Mouse (Mus musculus) CD4-positive, CD25-positive, alpha-beta regulatory T cell, adult 4 months (primary cell): ENCODE data around the gene Espnl. TPM values are rescaled to one million over a fixed set of nuclear protein-coding genes. Genes with fewer than 3 reads are reported as not detected.

ENCODE experiments used
- ATAC-seq: one replicate; pipeline ENCODE4 v1.8.0; 2017
- polyA plus RNA-seq, 2 experiments: library from polyadenylated mRNA; unstranded; fragments of 100-300 nt; shearing (Covaris generic); gene quantifications; one replicate each; pipeline ENCODE4 v1.2.1; 2017

Gene Espnl
- polyA plus RNA-seq, 2 experiments from 2014 or later: not detected

DNA sequence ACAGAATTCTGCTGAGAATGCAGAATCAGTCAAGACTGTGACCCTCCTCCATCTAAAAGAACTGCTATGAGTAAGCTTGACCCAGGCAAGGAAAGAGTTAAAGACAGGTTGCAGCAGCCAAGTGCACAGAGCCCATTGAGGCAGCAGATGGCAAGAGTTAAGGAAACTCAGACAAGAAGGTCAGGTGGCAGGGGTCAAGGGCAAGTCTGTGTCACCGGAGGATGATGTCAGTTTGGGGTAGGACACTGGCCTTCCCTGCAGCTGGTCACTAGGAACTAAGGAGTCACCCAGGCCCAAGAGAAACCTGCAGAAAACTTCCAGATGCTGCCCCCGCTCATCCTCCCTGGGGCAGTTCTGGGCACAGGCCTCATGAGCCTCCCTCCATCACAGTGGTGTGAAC is 2.8 kb downstream of the Espnl start:
- no peak for ATAC-seq

DNA sequence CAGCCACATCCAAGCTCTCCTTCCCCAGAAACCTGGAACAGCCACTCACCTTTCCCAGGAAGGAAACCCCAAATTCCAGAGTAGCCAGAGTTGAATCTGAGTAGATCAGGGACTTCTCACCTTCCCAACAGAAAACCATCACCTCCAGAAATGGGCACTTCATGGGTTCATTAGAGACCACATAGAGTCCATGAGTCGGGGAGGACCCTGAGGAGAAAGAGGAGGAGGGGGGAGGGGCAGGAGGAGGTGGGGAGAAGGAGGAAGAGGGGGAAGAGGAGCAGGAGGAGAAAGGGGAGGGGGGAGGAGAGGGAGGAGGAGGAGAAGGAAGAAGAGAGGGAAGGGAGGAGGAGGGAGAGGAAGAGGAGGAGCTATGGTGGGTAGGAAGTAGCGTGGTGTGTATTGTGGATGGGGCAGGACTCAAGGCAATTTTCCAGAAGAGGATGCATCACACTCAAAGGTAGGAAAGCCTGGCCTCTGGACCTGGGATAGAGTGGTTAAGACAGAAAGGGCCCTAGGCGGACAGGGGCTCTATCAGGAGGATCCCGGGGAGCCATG is 3.7 kb downstream of the Espnl start:
- no peak for ATAC-seq

DNA sequence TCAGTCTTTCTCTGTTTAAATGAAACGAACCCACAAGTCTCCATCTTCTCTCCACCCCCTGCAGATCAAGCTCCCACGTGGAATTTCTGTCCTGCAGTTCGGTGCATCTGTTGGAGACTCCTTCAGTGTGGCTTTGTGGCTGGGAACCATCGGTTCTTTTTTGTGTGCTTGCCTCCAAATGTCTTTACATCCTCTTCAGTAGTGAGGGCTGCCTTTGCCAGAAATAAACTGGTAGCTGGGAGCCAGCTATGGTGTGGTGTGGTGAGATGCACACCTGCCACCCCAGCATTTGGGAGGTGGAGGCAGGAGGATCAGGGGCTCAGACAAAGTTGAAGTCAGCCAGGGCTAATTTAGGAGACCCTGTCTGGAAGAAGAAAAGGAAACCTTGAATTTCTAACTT is 10.2 kb downstream of the Espnl start:
- ATAC-seq: no peak

DNA sequence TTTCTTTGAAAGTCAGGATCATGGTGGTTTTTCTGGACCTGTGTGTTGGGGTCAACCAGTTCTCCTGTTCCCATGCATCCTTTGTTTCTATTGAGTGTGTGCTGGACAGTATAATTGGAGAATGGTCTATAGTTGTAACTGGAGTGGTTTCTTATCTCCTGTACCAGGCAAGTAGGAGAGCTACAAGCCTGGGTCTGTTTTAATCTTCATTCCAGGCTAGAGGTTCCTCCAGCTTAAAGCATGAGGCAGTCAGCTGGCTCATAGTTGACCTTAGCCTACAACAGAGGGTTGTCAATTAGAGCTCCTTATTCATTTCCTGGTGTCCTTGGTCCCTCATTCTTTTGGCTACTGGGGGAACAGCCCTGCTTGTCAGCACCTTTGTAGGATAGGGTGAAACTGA is 11.7 kb downstream of the Espnl start:
- ATAC-seq: no peak

DNA sequence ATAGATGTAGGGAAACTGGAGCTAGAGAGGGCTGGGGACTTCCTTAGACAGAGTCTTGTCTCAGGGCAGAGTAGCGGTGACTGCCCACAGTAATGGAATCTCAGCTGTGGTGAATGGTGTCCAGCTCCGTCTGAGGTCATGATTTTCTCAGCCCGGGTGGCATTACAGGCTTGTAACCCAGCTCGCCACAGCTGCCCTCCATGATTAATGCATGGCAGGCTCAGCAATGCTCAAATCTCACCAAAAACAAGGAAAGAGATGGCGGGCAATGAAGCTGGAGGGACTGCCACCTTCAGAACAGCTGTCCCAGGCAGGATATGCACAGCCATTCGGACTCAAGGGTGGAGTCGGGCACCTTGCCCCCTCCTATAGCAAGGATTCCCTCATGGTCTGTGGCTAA is 15.5 kb downstream of the Espnl start:
- ATAC-seq: no peak

DNA sequence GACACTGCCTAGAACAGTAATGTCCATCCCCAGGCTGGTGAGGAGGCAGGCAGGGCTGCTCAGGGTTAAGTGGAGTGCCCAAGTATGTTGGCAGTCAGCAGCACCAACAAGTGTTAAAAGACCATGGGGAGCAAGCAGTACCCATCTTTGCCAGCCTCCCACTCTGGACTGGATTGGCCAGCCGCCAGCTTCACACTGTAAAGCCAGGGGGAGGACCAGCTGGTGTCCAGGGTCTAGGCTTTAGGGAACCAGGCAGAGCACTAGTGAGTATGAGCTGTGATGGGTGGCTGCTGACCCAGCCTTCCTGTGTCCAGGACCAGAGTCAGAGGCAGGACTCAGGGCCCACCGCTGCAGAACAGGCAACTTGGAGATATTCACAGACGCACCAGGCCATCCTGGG is 22.1 kb downstream of the Espnl start:
- ATAC-seq: no peak

DNA sequence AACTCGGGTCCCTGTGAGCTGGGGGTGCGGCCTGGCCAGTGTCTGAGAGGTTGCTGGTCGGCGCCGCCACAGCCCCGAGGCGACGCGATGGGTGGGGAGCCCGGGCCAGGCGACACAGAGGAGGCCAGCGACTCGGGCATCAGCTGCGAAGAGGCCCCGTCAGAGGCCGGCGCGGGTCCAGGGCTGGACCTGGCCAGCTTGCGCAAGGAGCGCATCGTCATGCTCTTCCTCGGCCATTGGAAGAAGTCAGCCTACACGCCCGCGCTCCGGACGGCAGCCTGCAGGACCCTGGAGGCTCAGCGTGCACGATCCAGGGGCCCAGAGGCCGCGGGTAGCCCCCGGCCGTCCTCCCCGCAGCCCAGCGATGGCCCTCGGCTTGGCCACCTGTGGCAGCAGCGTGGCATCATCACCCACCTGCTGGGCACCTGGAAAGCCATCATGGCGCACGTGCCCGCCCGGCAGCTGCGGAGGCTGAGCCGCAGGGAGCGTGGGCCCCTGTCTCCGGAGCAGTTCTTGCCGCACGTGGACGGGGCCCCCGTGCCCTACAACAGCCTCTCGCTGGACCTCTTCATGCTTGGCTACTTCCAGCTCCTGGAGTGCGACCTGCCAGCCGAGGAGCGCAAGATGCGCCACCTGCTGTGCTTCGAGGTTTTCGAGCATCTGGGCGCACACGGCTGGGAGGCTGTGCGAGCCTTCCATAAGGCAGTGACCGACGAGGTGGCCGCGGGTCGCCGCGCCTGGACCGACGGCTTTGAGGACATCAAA is 23.2 kb downstream of the Espnl start:
- no peak for ATAC-seq

DNA sequence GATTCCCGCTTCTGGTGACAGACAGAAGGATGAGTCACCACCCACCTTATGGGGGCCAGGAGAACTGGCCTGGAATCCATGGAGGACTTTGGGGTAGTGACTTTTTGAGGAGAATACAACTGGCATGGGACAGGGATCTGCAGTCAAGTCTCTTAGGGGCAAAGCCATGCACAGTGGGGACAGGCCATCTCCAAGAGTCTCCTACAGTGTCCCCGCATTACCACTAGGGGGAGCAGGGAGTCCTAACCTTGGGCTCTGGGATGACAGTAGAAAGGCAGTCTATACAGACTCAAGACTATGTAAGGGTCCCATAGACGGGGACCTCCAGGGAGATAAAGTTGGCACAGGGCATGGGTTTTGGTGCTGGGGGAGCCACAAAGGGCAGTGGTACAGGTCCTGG is 25.0 kb downstream of the Espnl start:
- peak; percentile 74 for ATAC-seq

DNA sequence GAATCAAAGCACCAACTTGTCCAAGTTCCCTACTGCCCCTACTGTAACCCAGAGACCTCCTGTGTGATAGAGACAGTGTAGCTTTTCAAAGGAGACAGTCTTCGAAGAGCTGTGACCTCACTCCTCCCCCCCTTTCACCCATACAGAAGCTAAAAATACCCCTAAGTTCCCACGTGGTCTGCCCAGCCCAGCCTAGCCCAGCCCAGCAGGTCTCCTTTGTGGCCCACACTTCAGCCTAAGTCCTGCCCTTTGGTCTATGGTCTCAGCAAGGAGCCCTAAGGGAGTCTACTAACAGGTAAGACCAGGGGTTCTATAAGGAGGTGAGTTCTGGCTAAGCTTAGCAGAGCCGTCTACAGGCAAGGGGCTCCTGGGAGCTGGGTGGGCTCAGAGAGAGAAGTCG is 29.0 kb downstream of the Espnl start, which contains the start of gene Klhl30:
Klhl30 (plus strand) TSS at position 176 of the 400 bp plus-strand sequence.
- no peak for ATAC-seq

DNA sequence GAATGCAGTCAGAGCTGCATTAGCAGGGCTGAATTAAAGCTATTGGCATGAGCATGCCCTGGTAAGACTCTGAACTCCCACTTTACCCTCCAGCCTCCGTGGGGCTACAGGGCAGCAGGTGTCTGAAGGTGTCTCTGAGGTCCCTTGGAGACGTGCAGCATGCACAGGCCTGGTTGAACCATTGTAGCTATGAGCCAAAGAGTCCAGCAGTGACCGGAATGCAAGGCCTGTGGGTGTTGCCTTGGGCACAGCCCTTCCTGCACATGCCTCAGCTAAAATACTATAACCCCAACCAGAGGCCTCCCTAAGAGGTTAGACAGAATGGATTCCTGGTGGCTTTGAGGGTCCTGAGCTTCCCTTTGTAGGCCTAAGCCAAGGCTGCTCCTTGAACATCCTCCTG is 29.4 kb downstream of the Espnl start:
- no peak for ATAC-seq

DNA sequence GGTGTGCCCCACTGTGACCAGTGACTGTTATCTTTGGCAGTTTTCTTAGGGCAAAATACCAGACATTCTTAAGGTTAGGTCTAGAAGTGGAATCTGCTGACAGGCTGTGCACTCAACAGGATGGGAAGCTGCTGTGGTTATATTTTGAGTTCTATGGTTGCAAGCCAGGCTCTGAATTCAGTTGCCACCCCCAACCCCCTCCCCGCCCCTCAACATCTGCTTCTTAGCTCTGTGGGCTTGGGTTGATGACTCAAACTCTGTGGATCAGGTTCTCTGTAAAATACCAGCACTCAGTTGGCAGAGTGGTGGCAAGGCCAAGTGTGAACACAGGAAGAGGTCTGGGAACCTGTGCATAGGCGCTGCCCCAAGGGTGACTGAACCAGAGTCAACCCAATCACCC is 30.4 kb downstream of the Espnl start:
- ATAC-seq: no peak

DNA sequence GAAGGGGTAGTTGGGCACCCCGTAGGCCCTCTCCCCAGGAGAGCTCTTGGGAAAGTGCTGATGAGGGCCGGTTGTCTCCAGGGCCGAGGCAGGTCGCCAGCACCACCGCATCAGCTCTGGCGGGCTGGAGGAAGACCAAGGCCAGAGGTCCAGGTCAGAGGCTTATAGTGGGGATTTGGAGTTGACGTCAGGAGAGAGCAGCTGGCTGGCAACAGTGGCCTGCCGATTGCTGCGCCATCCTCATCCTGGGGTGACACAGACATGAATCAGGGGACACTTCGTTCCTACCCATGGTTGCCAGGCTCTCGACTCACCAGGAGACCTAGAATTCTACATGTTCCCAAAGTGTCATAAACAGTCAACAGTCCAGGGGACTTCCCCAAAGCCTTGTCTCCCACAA is 34.2 kb downstream of the Espnl start:
- ATAC-seq: no peak

DNA sequence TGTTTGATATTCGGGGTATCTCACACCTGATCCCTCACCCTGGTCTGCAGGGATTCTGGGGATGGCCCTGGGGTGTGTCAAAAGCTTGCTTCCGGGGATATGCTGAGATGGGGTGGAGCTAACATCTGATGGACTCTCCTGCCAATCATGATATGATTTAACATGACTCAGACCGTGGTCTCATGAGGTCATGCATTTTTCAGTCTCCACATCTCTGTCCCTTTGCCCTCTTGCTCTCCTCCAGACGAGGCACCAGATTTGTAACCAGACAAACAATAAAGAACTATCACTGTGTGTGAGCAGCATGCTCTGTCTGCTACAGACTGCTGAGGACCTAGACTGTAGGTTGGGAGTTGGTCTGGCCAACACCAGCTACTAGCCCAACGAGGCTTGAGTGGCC is 40.2 kb downstream of the Espnl start:
- ATAC-seq: no peak

DNA sequence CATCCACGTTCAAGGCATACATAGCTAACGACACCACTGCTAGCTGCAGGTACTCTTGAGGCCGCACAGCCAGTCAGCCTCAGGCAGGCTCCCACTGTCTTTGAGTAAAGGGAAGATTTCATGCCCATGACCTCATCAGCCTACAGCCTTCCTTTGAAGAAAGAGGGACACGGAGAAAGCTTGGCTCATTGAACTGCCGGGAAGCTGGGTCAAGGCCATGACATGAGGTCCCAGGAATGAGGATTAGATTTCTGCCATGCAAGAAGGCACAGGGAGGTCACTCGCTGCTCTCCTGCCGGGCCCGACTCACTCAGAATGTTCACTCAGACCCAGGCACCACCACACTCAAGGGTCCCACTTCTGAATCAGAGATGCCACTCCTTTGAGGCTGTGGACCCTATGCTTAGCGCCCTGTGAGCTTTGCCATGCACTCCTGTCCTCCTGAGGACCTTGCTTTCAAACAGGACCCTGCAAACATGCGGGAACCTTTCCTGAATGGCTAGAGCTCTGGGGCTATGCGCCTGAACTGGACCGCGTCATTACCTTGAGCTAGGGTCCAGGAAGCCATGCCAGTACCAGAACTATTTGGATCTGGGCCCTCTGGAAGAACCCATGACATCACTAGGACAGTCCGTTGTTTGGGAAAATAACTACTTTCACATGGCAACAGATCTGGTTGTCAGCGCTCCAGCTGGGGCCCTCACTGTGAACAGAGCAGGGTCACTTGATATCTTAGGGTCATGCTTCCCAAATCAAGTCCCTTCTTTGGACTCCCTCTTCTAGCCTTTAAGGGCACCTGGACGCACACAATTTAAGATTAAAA is 43.2 kb downstream of the Espnl start:
- ATAC-seq: no peak

DNA sequence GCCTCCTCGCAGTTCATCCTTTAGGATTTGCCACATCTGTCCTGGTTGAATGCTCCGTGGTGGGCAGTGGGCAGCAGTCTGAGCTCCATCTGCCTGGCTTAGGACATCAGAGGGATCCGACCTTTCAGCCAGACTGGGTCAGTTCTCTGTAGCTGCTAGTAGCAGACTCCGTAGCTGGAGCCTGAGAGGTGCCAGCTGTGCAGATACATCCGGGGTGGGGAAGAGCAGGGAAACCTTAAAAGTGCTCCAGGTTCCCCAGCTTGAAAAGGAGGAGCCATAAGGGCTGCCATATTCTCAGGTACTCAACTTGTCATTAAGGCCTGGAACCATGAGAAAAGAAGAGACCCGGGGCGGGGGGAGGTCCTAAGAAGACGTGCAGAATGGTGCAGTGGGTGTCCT is 43.9 kb downstream of the Espnl start:
- no peak for ATAC-seq

DNA sequence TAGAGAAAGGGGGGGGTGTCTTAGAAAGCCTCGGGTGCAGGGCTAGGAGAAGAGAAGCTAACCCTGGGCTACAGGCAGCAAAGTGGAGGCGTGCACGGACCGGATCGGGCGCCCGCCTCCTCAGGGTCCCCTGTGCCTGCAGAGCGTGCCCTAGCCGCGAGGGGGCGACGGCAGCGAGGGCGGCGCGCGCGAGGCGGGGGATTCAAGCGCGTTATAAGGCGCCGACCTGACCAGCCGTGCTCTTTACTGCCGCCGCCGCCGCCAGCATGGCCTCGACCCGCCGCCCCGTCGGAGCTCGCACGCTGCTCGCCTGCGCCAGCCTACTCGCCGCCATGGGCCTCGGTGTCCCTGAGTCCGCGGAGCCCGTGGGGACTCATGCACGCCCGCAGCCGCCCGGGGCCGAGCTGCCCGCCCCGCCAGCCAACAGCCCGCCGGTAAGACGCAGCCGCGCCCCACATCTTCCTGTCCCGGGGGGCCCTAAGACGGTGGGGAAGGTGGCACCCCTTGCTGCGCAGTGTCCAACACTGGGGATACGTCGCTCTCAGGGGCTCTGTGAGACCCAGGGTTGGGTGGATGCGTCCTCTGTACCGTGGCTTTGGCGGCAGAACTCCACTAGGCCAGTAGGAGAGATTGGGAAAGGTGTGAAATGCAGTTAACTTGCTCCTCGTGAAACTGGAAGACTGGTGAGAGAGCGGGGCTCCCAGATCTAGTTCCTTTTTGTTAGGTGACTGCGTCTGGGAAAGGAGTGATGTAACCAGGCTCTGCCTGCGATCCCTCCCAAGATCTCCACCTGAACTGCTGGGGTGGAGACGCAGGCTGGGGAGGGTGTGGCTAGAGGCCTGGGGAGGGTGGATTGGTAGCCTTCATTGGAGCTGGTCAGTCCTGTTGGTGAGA is 44.6 kb downstream of the Espnl start, which contains the start of gene Erfe:
Erfe (plus strand) TSS at position 216 of the 894 bp plus-strand sequence.
- ATAC-seq: peak; percentile 77

DNA sequence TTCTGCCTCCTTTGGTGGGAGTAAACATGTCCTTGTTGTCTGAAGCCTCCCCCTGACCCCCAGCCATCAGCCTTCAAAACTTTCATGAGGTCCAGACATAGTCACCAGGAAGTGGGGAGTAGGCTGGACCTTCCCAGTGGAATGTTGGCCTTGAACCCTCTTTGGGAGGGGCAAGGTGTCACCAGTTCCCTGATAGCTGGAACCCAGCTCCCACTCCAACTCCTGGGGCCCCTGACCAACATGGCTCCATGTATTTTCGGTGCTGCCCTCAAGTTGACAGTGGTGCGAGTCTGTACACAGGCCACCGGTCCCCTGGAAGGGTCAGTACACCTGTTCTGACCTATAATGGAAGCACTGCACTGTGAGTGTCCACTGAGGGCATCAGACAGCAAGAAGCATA is 45.4 kb downstream of the Espnl start:
- ATAC-seq: no peak

DNA sequence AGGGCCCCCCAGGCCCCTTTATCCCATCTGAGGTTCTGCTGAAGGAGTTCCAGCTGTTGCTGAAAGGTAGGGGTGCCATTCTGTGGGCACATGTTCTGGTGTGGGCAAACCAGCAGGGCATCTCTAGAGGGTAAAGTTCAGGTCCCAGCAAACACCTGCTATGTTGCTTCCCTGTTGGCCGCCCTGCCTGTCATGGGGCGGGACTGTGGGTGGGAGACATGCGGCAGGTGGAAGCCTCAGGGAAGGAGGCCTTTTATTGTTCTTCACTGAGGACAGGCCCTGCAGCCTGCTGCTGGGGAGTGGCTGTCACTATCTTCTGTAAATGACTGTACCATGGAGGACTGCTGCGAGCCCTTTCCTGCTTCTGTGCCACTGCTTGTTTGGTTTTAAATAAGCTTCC is 47.5 kb downstream of the Espnl start:
- ATAC-seq: no peak

DNA sequence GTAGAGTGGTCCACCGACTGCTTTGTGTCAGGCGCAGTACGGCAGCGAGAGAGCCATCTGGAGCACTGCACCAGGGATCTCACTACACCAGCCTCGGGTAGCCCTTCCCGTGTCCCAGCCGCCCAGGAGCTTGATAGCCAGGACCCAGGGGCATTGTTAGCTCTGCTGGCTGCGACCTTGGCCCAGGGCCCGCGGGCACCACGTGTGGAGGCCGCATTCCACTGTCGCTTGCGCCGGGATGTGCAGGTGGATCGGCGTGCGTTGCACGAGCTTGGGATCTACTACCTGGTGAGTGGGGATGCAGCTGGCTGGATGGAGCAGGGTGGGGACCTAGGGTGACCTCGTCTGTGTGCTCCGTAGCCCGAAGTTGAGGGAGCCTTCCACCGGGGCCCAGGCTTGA is 48.2 kb downstream of the Espnl start:
- ATAC-seq: no peak

DNA sequence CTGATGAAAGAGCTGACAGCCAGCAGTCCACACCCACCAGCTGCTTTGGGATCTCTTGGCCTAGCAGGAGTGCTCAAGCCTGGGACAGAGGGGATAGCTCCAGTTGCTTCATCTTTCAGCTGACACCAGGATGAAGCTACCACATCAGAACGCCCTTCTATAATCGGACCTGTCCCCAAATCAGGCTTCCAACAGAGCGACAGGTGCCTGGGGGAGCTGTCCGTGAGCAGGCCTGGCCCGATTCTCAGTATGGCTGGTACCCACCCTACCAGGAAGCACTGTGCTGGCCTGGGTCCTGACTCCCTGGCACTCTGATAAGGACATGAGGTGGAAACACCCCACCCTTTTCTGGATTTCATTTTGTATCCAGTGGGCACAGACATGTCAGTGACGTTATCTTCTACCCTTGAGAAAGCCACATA is 51.5 kb downstream of the Espnl start:
- no peak for ATAC-seq

DNA sequence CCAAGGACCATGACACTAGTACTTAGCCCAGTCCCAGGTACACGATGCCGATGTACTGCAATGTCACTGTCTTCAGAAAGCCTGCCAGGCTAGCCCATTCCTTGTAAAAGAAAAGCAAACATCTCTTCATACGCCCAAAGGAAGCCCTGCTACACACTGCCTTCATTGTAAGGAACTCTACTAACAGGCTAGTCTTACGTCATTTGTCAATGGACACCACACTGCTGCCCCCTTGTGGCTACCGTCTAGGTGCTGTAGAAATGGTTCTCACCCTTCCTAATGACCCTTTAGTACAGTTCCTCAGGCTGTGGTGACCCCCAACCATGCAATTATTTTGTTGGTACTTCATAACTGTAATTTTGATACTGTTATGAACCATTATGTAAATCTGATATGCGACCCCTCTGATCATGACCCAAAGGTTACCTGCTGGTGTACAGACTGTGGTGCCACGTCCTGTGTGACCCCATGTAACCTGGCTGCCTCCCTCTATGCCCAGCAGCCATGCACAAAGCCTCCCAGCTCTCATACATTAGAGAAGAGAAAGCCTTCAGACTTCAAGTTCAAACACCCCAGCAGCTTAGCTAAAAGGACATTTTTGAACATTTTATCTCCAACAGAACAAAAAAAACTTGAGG is 58.7 kb downstream of the Espnl start:
- ATAC-seq: peak; percentile 87

DNA sequence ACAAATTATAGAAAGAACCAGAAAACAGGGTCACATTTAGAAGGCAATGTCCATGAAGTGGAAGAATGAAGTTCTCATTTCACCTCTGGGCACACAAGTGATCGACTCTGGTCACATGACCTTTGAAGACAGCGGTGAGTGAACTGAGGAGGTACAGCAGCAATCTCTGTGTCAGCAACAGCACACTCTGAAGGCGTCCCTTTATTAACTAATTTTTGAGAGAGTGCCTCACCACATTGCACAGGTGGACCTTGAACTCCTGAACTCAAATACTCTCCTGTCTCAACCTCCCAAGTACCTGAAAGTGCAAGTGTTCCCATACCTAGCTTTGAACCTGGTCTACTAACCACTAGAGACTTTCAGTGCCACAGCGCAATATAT is 59.2 kb downstream of the Espnl start:
- ATAC-seq: no peak
